Mouse (Mus musculus) limb, embryonic 14.5 days (tissue): ENCODE data around the gene Jup. TPM values are rescaled to one million over a fixed set of nuclear protein-coding genes. Genes with fewer than 3 reads are reported as not detected.

Source experiments
- ATAC-seq: fragments of 200-750 bp; cut with Nextera tagmentation; 2 replicates; pipeline ENCODE4 v1.8.0; 2017; ENCODE audit warnings: low read depth, moderate number of reproducible peaks, moderate TSS enrichment; ENCODE audit not compliant: low FRiP score
- DNase-seq: peaks from one replicate; pipeline ENCODE4 v3.0.0-alpha.2; 2015; ENCODE audit warnings: low spot score
- H3K27ac ChIP-seq: fragments of 300-500 bp; sonication (generic); replicated peaks from 2 replicates; pipeline ENCODE4 v1.5.1; 2014; ENCODE audit warnings: low read depth, mild to moderate bottlenecking, low read length, moderate library complexity, mixed read lengths
- H3K27me3 ChIP-seq: fragments of 300-500 bp; sonication (generic); 2 replicates; pipeline ENCODE4 v1.6.1; 2014; ENCODE audit warnings: low read length, mixed read lengths; ENCODE audit not compliant: control insufficient read depth, insufficient read depth
- H3K36me3 ChIP-seq: fragments of 300-500 bp; sonication (generic); 2 replicates; pipeline ENCODE4 v1.6.1; 2014; ENCODE audit warnings: mild to moderate bottlenecking, low read length, moderate library complexity, mixed read lengths; ENCODE audit not compliant: control insufficient read depth, insufficient read depth
- H3K4me1 ChIP-seq: fragments of 300-500 bp; sonication (generic); 2 replicates; pipeline ENCODE4 v1.6.1; 2014; ENCODE audit warnings: antibody characterized with exemption, low read length, mixed read lengths; ENCODE audit not compliant: control insufficient read depth, insufficient read depth
- H3K4me2 ChIP-seq: fragments of 300-500 bp; sonication (generic); replicated peaks from 2 replicates; pipeline ENCODE4 v1.6.1; 2014; ENCODE audit warnings: low read depth, mild to moderate bottlenecking, low read length, moderate library complexity; ENCODE audit not compliant: severe bottlenecking
- H3K4me3 ChIP-seq: fragments of 300-500 bp; sonication (generic); replicated peaks from 2 replicates; pipeline ENCODE4 v1.5.1; 2014; ENCODE audit warnings: low read length
- H3K9ac ChIP-seq: fragments of 300-500 bp; sonication (generic); 2 replicates; pipeline ENCODE4 v1.6.1; 2014; ENCODE audit warnings: mild to moderate bottlenecking, low read depth, low read length, moderate library complexity; ENCODE audit not compliant: severe bottlenecking
- H3K9me3 ChIP-seq: fragments of 300-500 bp; sonication (generic); 2 replicates; pipeline ENCODE4 v1.6.1; 2016; ENCODE audit warnings: low read length; ENCODE audit not compliant: control insufficient read depth
- POLR2A ChIP-seq: fragments of 200-500 bp; IDR thresholded peaks from 2 replicates; pipeline ENCODE4 v1.8.0; 2012; ENCODE audit warnings: inconsistent platforms, mild to moderate bottlenecking, moderate library complexity, borderline replicate concordance; ENCODE audit not compliant: insufficient read depth, insufficient read length; ENCODE audit errors: extremely low read depth
- WGBS: fragments of 180-500 bp; shearing (Covaris S2); extraction: QIAGEN DNeasy Blood & Tissue Kit; methylation state at CpG from one replicate; pipeline ENCODE4 v1.1.7; 2014; 5-methylcytosine and 5-hydroxymethylcytosine counted together
- polyA plus RNA-seq, 2 experiments: library from polyadenylated mRNA; depleted of rRNA in 1 of 2; stranded (reverse) in 1 of 2; unstranded in 1 of 2; fragments of >200 nt; fragmentation: Nextera tagmentation in 1 of 2; extraction: Ambion mirVana in 1 of 2; gene quantifications; 2 replicates each; pipeline versions ENCODE4 v1.2.1 to v1.2.3; 2012 to 2014

The Jup gene
- polyA plus RNA-seq (2012; rRNA removed), result 111 and 123 TPM in 2 replicates
- polyA plus RNA-seq (2014; fragmentation: Nextera tagmentation; extraction: Ambion mirVana), result 145 and 159 TPM in 2 replicates

GRCm38 (mm10) chr11:100397600-100398389 is at the start of gene Jup:
Jup (minus strand) TSS chr11:100397763.
- H3K27me3 ChIP-seq, result no peaks in the 10 kb centered on the region
- ATAC-seq, result peak; percentile 94
- peak; percentile 99 for DNase-seq
- H3K4me1 ChIP-seq, result peaks cover 19% of the 10 kb centered on the region
- H3K4me3 ChIP-seq, result peak within 1 kb of the TSS; percentile 70
- peak within 1 kb of the TSS; percentile 80 for H3K4me2 ChIP-seq
- under 1% methylated on average over 32 of the region's 37 CpGs for WGBS
- peak; percentile 84; the same call in 1 of the 2 replicates for TF ChIP-seq POLR2A
- peak within 1 kb of the TSS; percentile 72 for H3K9ac ChIP-seq
- H3K27ac ChIP-seq, result peak within 1 kb of the TSS; percentile 46
- peaks cover 3% of the 10 kb centered on the region; the same call in 1 of the 2 replicates for H3K36me3 ChIP-seq
- no peaks in the 10 kb centered on the region for H3K9me3 ChIP-seq

DNA sequence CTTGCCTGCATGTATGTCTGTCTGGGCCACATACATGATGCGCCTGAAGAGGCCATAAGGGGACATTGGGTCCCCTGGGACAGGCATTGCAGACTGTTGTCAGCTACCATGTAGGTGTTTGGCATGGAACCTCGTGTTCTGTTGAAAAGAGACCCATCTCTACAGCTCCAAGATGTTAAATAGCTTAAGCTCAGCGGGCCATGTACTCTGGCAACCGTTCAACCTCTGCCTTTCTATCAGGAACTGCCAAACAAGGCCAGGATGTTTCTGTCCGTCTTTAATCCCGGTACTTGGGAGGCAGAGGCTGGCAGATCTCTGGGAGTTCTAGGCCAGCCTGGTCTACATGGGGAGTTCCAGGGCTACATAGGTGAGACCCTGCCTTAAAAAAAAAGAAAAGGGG is 45.1 kb upstream of the Jup start:
- no peaks in the 10 kb centered on the region for H3K27me3 ChIP-seq
- no peak overlapping the region for H3K4me3 ChIP-seq
- no peaks in the 10 kb centered on the region for H3K9me3 ChIP-seq
- peaks cover 17% of the 10 kb centered on the region for H3K36me3 ChIP-seq
- WGBS, result 88% methylated on average over 6 of the region's 6 CpGs
- no peak for TF ChIP-seq POLR2A
- H3K4me2 ChIP-seq, result no peak overlapping the region
- no peak overlapping the region for H3K9ac ChIP-seq
- H3K27ac ChIP-seq, result no peak overlapping the region
- DNase-seq (no peak), ATAC-seq (no peak)
- H3K4me1 ChIP-seq, result peaks cover 11% of the 10 kb centered on the region

DNA sequence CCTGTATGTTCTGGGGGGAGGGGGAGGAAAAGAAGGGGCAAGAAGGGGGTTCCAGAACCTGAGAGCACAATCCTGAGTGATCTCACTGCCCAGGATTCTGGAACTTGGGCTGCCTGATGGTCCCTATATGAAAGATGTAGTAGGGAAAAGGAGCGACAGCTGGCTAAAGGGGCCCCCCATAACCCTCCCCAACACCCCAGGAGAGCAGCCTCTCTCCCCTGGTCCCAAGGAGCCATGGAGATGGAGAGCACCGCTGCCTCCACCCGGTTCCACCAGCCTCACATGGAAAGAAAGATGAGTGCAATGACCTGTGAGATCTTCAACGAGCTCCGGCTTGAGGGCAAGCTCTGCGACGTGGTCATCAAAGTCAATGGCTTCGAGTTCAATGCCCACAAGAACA is 44.2 kb upstream of the Jup start, which contains the start of the genes Nt5c3b and Klhl10:
TSS of gene Nt5c3b (minus strand) at position 12 of the 400 bp plus-strand sequence.
TSS of gene Klhl10 (plus strand) at position 121 of the 400 bp plus-strand sequence.
- WGBS, result 83% methylated on average over 8 of the region's 8 CpGs
- TF ChIP-seq POLR2A, result no peak
- H3K4me2 ChIP-seq, result peak within 1 kb of the TSS; percentile 59
- H3K27ac ChIP-seq, result peak within 1 kb of the TSS; percentile 74
- H3K27me3 ChIP-seq, result no peaks in the 10 kb centered on the region
- H3K9ac ChIP-seq, result peak within 1 kb of the TSS; percentile 92
- H3K4me3 ChIP-seq, result peak within 1 kb of the TSS; percentile 84
- ATAC-seq (no peak), DNase-seq (no peak)
- no peaks in the 10 kb centered on the region for H3K9me3 ChIP-seq
- H3K36me3 ChIP-seq, result peaks cover 25% of the 10 kb centered on the region
- H3K4me1 ChIP-seq, result peaks cover 11% of the 10 kb centered on the region

GRCm38 (mm10) chr11:100440691-100441522 is 43.3 kb upstream of the Jup start:
- DNase-seq, result peak; percentile 86
- Histone ChIP-seq H3K9me3 (no peaks in the 10 kb centered on the region), H3K27me3 (no peaks in the 10 kb centered on the region), H3K27ac (peak overlapping the region; percentile 74), H3K4me1 (peaks cover 11% of the 10 kb centered on the region), H3K9ac (peak overlapping the region; percentile 92), H3K36me3 (peaks cover 32% of the 10 kb centered on the region), H3K4me3 (peak overlapping the region; percentile 84), H3K4me2 (peak overlapping the region; percentile 59)
- ATAC-seq, result peak; percentile 97
- TF ChIP-seq POLR2A, result peak; percentile 95; the same call in 1 of the 2 replicates
- 1% methylated on average over 46 of the region's 52 CpGs for WGBS

DNA sequence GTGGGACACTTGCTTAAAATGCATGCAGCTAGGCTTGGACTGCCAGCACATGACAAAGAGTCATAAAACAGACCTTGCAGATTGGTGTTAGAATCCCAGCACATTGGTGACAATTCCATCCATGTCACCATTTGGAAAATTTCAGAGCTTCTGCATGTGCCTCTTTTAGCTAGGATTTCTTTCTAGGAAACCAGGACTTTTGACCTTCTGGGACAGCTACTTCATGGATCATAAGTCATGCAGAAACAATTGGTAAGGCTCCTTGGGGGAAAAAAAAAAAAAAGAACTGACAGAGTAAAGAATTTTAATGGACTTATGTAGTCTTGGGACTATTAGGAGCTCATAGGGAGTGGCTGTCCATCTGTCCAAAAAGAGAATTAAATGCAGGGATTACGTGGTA is 40.3 kb upstream of the Jup start:
- TF ChIP-seq POLR2A, result no peak
- Histone ChIP-seq H3K27me3 (no peaks in the 10 kb centered on the region), H3K9me3 (no peaks in the 10 kb centered on the region), H3K36me3 (peaks cover 55% of the 10 kb centered on the region), H3K9ac (no peak overlapping the region), H3K27ac (no peak overlapping the region), H3K4me1 (peaks cover 11% of the 10 kb centered on the region), H3K4me2 (no peak overlapping the region), H3K4me3 (no peak overlapping the region)
- DNase-seq (no peak), ATAC-seq (no peak)
- WGBS, result 90% methylated on average over 1 of the region's 1 CpGs
